Mouse (Mus musculus): ENCODE data around the gene Mafk. TPM values are rescaled to one million over a fixed set of nuclear protein-coding genes. Genes with fewer than 3 reads are reported as not detected.
"Not testable (repeated sequence)": the region's sequence is repeated elsewhere in the genome, so short reads cannot be mapped to it uniquely, and the experiment has no call there.

Mafk gene
- total RNA-seq (2015) (9.7 and 10.1 TPM in 2 replicates), total RNA-seq (2017) (18.2 and 20.9 TPM in 2 replicates)

- ATAC-seq (ENCODE audit: poor library complexity, severe bottlenecking) = peak; percentile 69
Observed at GRCm38 (mm10) chr5:139791227-139792158, at the start of gene Mafk. Gene Mafk (plus strand): TSS chr5:139791513.

- ATAC-seq (ENCODE audit: poor library complexity, severe bottlenecking) = not testable (repeated sequence)
Observed at GRCm38 (mm10) chr5:139742640-139743039, 48.7 kb upstream of the Mafk start.

GRCm38 (mm10) chr5:139745771-139746170, 45.5 kb upstream of the Mafk start:
- ATAC-seq (ENCODE audit: poor library complexity, severe bottlenecking) = peak; percentile 86

- no peak for ATAC-seq (ENCODE audit: poor library complexity, severe bottlenecking)
Observed at GRCm38 (mm10) chr5:139749413-139750125, 41.7 kb upstream of the Mafk start.

GRCm38 (mm10) chr5:139750535-139750934, 40.8 kb upstream of the Mafk start:
- peak; percentile 69 for ATAC-seq (ENCODE audit: poor library complexity, severe bottlenecking)

- peak; percentile 29 for ATAC-seq (ENCODE audit: poor library complexity, severe bottlenecking)
Observed at GRCm38 (mm10) chr5:139754753-139755152, 36.6 kb upstream of the Mafk start.

- ATAC-seq (ENCODE audit: poor library complexity, severe bottlenecking) = no peak
Observed at GRCm38 (mm10) chr5:139756135-139756534, 35.2 kb upstream of the Mafk start.

GRCm38 (mm10) chr5:139756586-139756985, 34.7 kb upstream of the Mafk start:
- no peak for ATAC-seq (ENCODE audit: poor library complexity, severe bottlenecking)

- no peak for ATAC-seq (ENCODE audit: poor library complexity, severe bottlenecking)
Observed at GRCm38 (mm10) chr5:139758096-139758495, 33.2 kb upstream of the Mafk start.

- ATAC-seq (ENCODE audit: poor library complexity, severe bottlenecking) = 0 out of 2 replicates have a peak, but pooled peaks have one; percentile 34
Observed at GRCm38 (mm10) chr5:139764296-139764695, 27.0 kb upstream of the Mafk start.

- no peak for ATAC-seq (ENCODE audit: poor library complexity, severe bottlenecking)
Observed at GRCm38 (mm10) chr5:139768216-139768615, 23.1 kb upstream of the Mafk start.

- ATAC-seq (ENCODE audit: poor library complexity, severe bottlenecking) = peak; percentile 98
Observed at GRCm38 (mm10) chr5:139775216-139775926, 15.9 kb upstream of the Mafk start, which contains the start of gene Ints1. Gene Ints1 (minus strand): TSS chr5:139775674.

- ATAC-seq (ENCODE audit: poor library complexity, severe bottlenecking) = no peak
Observed at GRCm38 (mm10) chr5:139776966-139777365, 14.3 kb upstream of the Mafk start.

GRCm38 (mm10) chr5:139781406-139781805, 9.9 kb upstream of the Mafk start:
- no peak for ATAC-seq (ENCODE audit: poor library complexity, severe bottlenecking)

- no peak for ATAC-seq (ENCODE audit: poor library complexity, severe bottlenecking)
Observed at GRCm38 (mm10) chr5:139789466-139789865, 1.8 kb upstream of the Mafk start.

GRCm38 (mm10) chr5:139792159-139792775, 954 bp downstream of the Mafk start:
- no peak for ATAC-seq (ENCODE audit: poor library complexity, severe bottlenecking)

GRCm38 (mm10) chr5:139792966-139793337, 1.6 kb downstream of the Mafk start:
- no peak for ATAC-seq (ENCODE audit: poor library complexity, severe bottlenecking)

GRCm38 (mm10) chr5:139793338-139794089, 2.2 kb downstream of the Mafk start:
- ATAC-seq (ENCODE audit: poor library complexity, severe bottlenecking) = peak; percentile 11

- no peak for ATAC-seq (ENCODE audit: poor library complexity, severe bottlenecking)
Observed at GRCm38 (mm10) chr5:139794137-139794536, 2.8 kb downstream of the Mafk start.

- peak; percentile 53 for ATAC-seq (ENCODE audit: poor library complexity, severe bottlenecking)
Observed at GRCm38 (mm10) chr5:139794938-139795337, 3.6 kb downstream of the Mafk start.
